Mouse (Mus musculus) midbrain, postnatal 0 days (tissue): ENCODE measurements at regions not wholly inside any gene's neighbourhood (a gene's known extent, or its start where the extent isn't known, plus 50 kb on each side); places are given as distances from the start of the nearest gene placed in this dataset.

Experiments used
- ATAC-seq: fragments of 200-750 bp; cut with Nextera tagmentation; 2 replicates; pipeline ENCODE4 v1.8.0; 2017; ENCODE audit warnings: moderate number of reproducible peaks, mild to moderate bottlenecking, moderate TSS enrichment, moderate library complexity; ENCODE audit not compliant: low FRiP score
- DNase-seq: peaks from one replicate; pipeline ENCODE4 v3.0.0-alpha.2; 2015; ENCODE audit warnings: low spot score
- H3K27ac ChIP-seq: fragments of 300-500 bp; sonication (generic); 2 replicates; pipeline ENCODE4 v1.5.1; 2014; ENCODE audit warnings: low read depth, mild to moderate bottlenecking, low read length, mixed read lengths
- H3K27me3 ChIP-seq: fragments of 300-500 bp; sonication (generic); 2 replicates; pipeline ENCODE4 v1.6.1; 2014; ENCODE audit warnings: low read length, control low read depth, mixed read lengths; ENCODE audit not compliant: insufficient read depth
- H3K36me3 ChIP-seq: fragments of 300-500 bp; sonication (generic); 2 replicates; pipeline ENCODE4 v1.6.1; 2014; ENCODE audit warnings: low read length, control low read depth, mixed read lengths; ENCODE audit not compliant: insufficient read depth
- H3K4me1 ChIP-seq: fragments of 300-500 bp; sonication (generic); 2 replicates; pipeline ENCODE4 v1.6.1; 2014; ENCODE audit warnings: mild to moderate bottlenecking, control low read depth, antibody characterized with exemption, low read length, mixed read lengths; ENCODE audit not compliant: insufficient read depth
- H3K4me2 ChIP-seq: fragments of 300-500 bp; sonication (generic); 2 replicates; pipeline ENCODE4 v1.6.1; 2014; ENCODE audit warnings: low read depth, mild to moderate bottlenecking, low read length, mixed read lengths; ENCODE audit not compliant: poor library complexity, severe bottlenecking
- H3K4me3 ChIP-seq: fragments of 300-500 bp; sonication (generic); 2 replicates; pipeline ENCODE4 v1.5.1; 2014; ENCODE audit warnings: low read depth, mild to moderate bottlenecking, low read length, moderate library complexity
- H3K9ac ChIP-seq: fragments of 300-500 bp; sonication (generic); replicated peaks from 2 replicates; pipeline ENCODE4 v1.6.1; 2014; ENCODE audit warnings: mild to moderate bottlenecking, low read length, moderate library complexity, mixed read lengths; ENCODE audit not compliant: poor library complexity, severe bottlenecking
- H3K9me3 ChIP-seq: fragments of 300-500 bp; sonication (generic); 2 replicates; pipeline ENCODE4 v1.6.1; 2016; ENCODE audit warnings: low read length, control low read depth
- CTCF ChIP-seq: IDR thresholded peaks from 2 replicates; pipeline ENCODE4 v1.5.1; 2016; ENCODE audit warnings: antibody characterized with exemption, mild to moderate bottlenecking
- WGBS: fragments of 180-500 bp; shearing (Covaris S2); extraction: QIAGEN DNeasy Blood & Tissue Kit; methylation state at CpG from one replicate; pipeline ENCODE4 v1.1.7; 2014; 5-methylcytosine and 5-hydroxymethylcytosine counted together

- H3K9ac ChIP-seq: no peak overlapping the region
- no peak overlapping the region for H3K4me2 ChIP-seq
- H3K27ac ChIP-seq: no peak overlapping the region
- TF ChIP-seq CTCF: no peak
- H3K4me1 ChIP-seq: no peaks in the 10 kb centered on the region
- DNase-seq (no peak), ATAC-seq (no peak)
- no peak overlapping the region for H3K4me3 ChIP-seq
- no peaks in the 10 kb centered on the region for H3K9me3 ChIP-seq
- WGBS: 55% methylated on average over 3 of the region's 3 CpGs
- H3K36me3 ChIP-seq: no peaks in the 10 kb centered on the region
- H3K27me3 ChIP-seq: no peaks in the 10 kb centered on the region
Observed at GRCm38 (mm10) chr4:81728961-81729360, 286.3 kb upstream of the Mpdz start.

GRCm38 (mm10) chr4:81727735-81728581 is 285.3 kb upstream of the Mpdz start:
- Histone ChIP-seq H3K4me2 (no peak overlapping the region), H3K4me3 (no peak overlapping the region), H3K4me1 (no peaks in the 10 kb centered on the region), H3K27ac (peak overlapping the region; percentile 67), H3K9ac (no peak overlapping the region), H3K9me3 (no peaks in the 10 kb centered on the region), H3K36me3 (no peaks in the 10 kb centered on the region), H3K27me3 (no peaks in the 10 kb centered on the region)
- DNase-seq: peak; percentile 74
- 26% methylated on average over 12 of the region's 12 CpGs for WGBS
- peak; percentile 20; the same call in 1 of the 2 replicates for TF ChIP-seq CTCF
- ATAC-seq: peak; percentile 53

GRCm38 (mm10) chr4:81726761-81727723 is 284.4 kb upstream of the Mpdz start:
- Histone ChIP-seq H3K4me1 (no peaks in the 10 kb centered on the region), H3K4me3 (no peak overlapping the region), H3K27me3 (no peaks in the 10 kb centered on the region), H3K9ac (no peak overlapping the region), H3K27ac (peak overlapping the region; percentile 67), H3K4me2 (no peak overlapping the region), H3K9me3 (no peaks in the 10 kb centered on the region), H3K36me3 (no peaks in the 10 kb centered on the region)
- DNase-seq (peak; percentile 91), ATAC-seq (peak; percentile 88)
- 0 out of 2 replicates have a peak, but pooled peaks have one; percentile 1 for TF ChIP-seq CTCF
- WGBS: 24% methylated on average over 16 of the region's 16 CpGs

- Histone ChIP-seq H3K27ac (no peak overlapping the region), H3K27me3 (no peaks in the 10 kb centered on the region), H3K4me1 (no peaks in the 10 kb centered on the region), H3K9ac (no peak overlapping the region), H3K36me3 (no peaks in the 10 kb centered on the region), H3K4me2 (no peak overlapping the region), H3K9me3 (no peaks in the 10 kb centered on the region), H3K4me3 (no peak overlapping the region)
- DNase-seq (no peak), ATAC-seq (no peak)
- TF ChIP-seq CTCF: no peak
- 100% methylated on average over 2 of the region's 2 CpGs for WGBS
Observed at GRCm38 (mm10) chr4:81724751-81725150, 282.1 kb upstream of the Mpdz start.

GRCm38 (mm10) chr4:81712378-81712777 is 269.8 kb upstream of the Mpdz start:
- no peaks in the 10 kb centered on the region for H3K4me1 ChIP-seq
- no peak overlapping the region for H3K4me2 ChIP-seq
- no peaks in the 10 kb centered on the region for H3K27me3 ChIP-seq
- ATAC-seq (no peak), DNase-seq (no peak)
- no peaks in the 10 kb centered on the region for H3K9me3 ChIP-seq
- no peak overlapping the region for H3K27ac ChIP-seq
- no peak overlapping the region for H3K9ac ChIP-seq
- no peaks in the 10 kb centered on the region for H3K36me3 ChIP-seq
- no peak for TF ChIP-seq CTCF
- WGBS: 63% methylated on average over 1 of the region's 1 CpGs
- no peak overlapping the region for H3K4me3 ChIP-seq
